In genomic region chr19:37647994-37648393, GRCm38 (mm10) we compare ENCODE assay signal across 1 mouse cellular context.
TF ChIP-seq lines count a peak whose summit lies in the region.

No protein-coding gene starts in this region.

TF ChIP-seq in MEL, 35 proteins besides CTCF, POLR2A, EP300 and RAD21:
- TF ChIP-seq HCFC1 (IDR thresholded peaks at IDR 0.05; ENCODE audit: low read depth, low read length) (no peak), POLR2AphosphoS2 (IDR thresholded peaks at IDR 0.05; ENCODE audit: low read length) (no peak), TAL1 (IDR thresholded peaks at IDR 0.05; ENCODE audit: low read length) (no peak), SIN3A (IDR thresholded peaks at IDR 0.05; ENCODE audit: low read length) (no peak), USF1 (IDR thresholded peaks at IDR 0.05; ENCODE audit: low read depth, low read length) (no peak)
TF ChIP-seq in MEL: peak in this region for 0.
